Mouse (Mus musculus) brain, embryonic 18.5 days (tissue): Measurements from ENCODE around the gene Slc25a29.

Experiments used
- DNase-seq: peaks from one replicate; pipeline ENCODE4 v3.0.0-alpha.2; 2012; ENCODE audit warnings: low read depth, low spot score

The Slc25a29 gene

GRCm38 (mm10) chr12:108834337-108834736 lies 1.3 kb downstream of the Slc25a29 start:
- DNase-seq, result no peak

DNA sequence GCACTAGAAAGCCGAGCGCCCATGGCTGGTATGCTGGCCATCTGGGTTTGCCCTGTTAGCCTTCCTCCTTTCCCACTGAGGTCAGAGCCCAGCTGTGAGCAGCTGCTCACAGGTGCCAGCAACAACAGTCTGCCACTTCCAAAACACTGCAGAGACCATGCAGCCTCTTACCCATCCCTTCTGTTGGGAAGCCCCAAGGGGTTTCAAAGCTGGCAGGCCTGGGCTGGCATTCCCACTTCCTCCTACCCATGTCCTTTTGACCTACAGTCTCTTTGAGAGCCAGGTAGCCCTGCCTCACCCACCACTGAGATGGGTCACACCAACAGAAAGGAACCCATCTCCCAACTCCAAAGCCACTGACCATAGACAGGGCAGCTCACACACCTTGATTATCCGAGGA lies 2.3 kb downstream of the Slc25a29 start:
- DNase-seq, result no peak

GRCm38 (mm10) chr12:108832851-108833250 lies 2.8 kb downstream of the Slc25a29 start:
- DNase-seq, result no peak

DNA sequence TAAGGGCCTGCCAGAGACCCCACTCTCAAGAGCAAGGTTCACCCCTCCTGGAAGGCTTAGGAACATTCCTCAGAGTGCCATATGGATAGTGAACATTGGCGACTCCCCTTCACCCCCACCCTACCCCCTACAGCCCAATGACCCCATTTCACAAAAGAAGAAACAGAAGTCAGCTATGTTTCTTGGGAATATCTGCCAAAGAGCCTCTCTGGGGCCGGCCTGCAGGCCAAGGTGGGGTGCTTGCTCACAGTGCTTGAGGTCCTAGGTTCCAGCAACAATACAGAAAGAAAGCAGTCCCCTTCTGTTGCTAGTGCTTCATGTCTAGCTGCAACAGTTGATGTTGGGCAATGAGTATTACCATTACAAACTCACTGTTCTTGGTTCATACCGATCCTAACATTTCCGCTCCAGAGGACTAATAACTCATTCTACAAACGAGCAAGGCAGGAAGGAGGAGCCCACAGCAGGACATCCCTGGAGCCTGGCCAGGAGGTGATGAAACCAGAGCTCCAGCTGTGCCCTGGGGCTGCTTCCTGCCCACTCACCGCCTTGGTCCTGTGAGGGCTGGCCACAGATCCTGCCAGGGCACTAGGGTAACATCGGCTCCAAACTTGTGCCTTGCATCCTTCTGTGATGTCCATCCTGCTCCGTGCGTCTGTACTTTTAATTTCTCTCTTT lies 3.6 kb downstream of the Slc25a29 start:
- DNase-seq, result no peak

- no peak for DNase-seq
Measured at GRCm38 (mm10) chr12:108830358-108830757, 5.3 kb downstream of the Slc25a29 start.

DNA sequence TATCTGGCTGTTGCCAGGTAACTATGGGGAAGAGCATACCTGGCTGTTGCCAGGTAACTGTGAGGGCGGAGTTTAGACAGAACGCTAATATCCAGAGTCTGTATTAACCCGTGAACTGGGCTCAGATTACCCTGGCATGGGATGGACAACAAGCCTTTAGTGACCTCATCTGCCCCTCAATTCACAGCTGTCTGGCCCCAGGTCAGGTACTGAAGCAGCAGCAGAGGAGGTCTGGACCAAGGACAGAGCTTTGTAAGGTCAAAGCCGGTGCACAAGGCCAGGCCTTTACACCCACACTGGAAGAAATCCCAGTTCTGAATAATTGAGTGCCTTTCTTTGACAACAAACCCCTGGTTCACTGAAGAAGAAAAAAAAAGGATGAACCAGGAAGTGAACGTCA lies 6.0 kb downstream of the Slc25a29 start:
- no peak for DNase-seq

DNA sequence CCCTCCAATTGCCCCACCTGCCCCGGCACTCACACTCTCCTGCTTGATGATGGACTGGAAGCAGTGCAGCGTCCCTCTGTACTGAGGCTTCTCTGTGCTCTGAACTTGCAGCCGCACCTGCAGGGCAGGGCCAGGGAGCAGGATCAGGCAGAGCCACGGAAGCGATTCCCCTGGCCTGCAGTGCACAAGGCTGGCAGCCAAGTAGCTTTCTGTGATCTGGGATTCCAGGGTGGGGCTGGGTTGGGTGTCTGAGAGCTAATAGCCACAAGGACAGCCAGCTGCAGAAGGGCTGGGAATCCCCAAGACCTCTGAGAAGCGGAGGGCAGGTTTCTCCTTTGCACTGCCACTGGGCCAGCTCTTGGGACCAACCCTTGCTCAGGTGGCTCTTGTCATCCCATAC lies 8.0 kb downstream of the Slc25a29 start:
- no peak for DNase-seq

DNA sequence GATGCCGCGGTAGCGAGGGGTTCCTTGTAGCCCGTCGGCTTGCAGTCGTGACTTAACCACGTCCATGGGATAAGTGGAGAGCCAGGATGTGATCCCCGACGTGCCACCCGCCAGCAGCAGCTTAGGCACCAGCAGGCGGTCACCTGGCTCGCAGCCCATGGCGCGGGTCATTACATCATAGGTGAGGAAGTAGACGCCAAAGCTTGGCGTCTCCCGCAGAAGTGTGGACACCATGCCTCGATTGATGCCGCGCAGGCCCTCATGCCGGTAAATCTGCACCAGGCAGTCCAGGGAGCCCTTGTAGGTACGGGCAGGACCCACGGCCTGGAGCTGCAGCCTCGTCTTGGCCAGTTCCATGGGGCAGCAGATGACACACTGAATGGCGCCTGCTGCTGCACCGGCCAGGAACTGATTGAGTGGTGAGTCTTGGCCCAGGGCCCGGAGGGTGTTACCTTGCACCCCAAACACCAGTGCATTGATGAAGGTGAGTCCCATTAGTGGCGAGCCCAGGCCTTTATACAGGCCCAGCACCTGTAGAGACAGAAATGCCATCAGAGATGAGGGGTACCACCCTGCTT lies 8.6 kb downstream of the Slc25a29 start:
- DNase-seq, result no peak

DNA sequence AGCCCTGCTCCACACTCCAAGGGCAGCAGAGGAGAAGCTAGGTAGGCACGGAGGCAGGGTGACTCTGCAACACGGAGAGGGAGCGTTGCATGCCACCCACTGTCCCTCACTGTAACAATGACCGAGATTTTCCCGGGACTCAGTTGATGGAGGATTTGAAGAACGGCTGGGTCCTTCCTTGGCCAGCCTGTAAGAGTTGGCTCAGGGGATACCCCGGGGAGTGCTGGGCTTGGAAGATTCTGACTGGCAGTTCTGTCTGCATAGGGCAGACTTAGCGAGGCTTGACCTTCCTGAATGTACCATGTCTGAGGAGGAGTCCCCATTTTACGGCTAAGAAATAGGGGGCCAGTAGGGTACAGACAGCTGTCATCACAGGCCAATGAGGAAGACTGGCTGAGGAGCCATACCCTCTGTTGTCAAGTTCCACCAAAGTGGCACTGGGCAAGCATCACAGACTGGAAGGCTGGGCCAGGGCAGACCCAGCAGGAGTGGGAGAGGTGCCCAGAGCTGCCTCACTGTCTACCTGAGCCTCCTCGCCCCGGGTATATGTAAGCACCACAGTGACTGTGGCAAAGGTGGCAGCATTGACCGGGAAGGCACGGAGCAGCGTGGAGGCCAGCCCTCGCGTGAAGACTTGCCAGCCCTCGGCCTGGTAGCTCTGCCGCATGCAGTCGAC lies 9.3 kb downstream of the Slc25a29 start:
- DNase-seq, result no peak

- DNase-seq, result no peak
Measured at GRCm38 (mm10) chr12:108825561-108826224, 10.0 kb downstream of the Slc25a29 start.

DNA sequence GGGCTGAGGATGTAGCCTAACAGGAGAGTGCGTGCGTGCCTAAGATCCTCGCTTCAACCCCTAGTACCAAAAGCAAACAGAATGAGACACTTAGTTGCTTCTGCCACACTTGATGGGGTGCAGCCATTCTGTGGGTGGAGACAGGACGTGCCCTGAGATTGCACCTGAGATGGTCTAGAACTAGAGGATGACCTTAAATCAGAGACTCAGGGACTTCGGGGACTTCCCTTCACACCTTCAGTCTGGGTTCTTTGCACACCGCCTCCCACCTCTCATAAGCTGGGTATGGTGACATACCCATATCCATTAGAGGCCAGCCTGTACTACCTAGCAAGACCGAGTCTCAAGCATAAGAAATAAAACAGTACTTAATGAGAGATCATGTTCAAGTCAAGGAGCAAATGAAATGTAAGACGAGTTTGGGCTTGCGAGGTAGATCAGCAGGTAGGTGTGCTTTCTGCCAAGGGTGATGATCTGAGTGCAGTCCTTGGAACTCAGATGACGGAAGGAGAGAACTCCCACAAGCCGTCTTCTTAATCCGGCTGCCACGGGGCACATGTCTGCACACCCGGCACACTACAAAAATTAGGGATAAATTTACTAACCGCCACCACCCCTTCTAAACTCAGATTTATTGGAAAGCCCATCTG lies 11.3 kb downstream of the Slc25a29 start:
- DNase-seq, result no peak

DNA sequence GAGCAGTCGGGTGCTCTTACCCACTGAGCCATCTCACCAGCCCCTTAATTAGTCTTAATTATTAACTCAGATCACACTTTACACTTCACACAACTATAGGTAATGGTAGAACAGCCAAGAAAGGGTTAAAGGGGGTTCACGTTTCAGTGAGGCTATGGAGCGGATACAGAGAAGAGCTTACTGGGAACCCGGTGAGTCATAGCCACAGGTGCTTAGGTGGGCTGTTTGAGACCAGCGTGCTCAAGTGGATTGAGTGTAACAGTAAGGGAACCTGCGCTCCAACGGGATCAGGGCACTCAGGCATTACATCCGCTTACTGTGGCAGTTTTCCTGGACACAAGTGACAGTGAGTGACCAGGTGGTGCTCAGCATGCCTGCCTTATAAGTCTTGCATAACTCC lies 12.6 kb downstream of the Slc25a29 start:
- no peak for DNase-seq

DNA sequence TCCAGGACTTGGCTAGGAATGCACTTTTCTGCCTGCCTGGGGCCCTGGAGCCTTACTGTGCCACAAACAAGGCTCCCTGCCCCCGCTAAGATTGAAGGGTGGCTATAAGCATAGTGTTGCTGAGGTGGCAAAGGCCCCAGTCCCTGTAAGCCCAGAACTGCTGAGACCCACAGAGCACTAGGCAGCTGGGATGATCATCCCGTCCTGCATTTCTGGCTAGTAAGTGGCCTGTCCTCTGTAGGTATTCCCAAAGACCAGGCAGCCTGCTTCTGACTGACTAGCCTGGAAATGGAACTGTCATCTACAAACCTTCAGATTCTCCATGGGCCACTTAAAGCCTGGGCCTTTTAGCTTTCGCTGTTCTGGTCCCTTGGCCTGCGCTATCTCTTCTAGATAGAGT lies 15.2 kb downstream of the Slc25a29 start:
- DNase-seq, result no peak

DNA sequence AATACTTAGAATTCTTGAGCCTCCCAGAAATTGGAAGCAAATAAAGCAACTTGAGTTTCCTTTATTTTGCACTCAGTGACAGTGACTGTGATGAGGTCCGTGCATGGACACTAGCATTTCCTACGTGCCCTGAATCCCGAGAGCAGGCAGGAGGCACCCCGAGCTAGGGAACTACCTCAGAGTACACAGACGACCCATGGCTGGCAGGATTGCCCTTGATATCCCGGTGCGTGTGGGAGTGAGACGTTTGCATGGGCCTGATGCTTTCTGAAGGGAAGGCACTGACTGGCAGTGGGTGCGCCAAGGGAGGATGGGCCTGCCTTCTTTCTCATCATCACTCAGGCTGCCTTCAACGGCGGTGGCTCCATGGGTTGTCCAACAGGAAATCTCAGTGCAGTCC lies 19.1 kb downstream of the Slc25a29 start:
- DNase-seq, result no peak

DNA sequence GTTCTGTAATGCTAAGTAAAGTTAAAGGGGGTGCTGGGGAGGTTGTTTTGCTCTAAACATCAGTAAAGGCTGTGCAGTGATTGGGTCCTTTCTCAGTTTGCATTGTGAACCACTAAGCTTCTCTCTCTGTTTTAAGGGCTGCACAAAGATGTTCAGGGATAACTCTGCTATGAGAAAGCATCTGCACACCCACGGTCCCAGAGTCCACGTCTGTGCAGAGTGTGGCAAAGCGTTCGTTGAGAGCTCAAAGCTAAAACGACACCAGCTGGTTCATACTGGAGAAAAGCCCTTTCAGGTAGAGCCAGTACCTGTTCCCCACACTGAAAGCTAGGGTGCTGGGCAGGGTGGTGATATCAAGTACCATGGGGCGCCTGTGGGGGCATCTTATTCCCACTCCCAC lies 21.2 kb downstream of the Slc25a29 start:
- no peak for DNase-seq

DNA sequence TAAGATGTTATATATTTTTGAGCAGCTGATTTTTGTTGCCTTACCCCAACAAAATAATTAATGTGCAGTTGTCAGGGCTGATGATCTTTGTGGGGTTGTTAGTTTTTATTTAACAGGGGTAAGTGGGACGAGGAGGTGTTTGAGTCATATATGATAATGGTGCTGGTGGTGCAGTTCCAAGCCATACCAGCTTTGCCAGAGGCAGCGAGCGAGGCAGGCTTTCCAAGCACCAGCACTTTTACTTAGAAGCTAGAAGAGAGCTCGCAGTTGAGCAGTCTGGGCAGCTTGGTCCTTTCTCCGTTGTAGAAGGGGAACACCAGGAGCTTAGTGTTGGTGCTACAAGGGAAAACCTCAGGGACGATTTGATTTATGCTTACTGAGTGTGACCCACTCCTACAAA lies 23.2 kb downstream of the Slc25a29 start:
- no peak for DNase-seq

- no peak for DNase-seq
Measured at GRCm38 (mm10) chr12:108811133-108811532, 24.6 kb downstream of the Slc25a29 start.

- no peak for DNase-seq
Measured at GRCm38 (mm10) chr12:108810309-108810708, 25.4 kb downstream of the Slc25a29 start.

DNA sequence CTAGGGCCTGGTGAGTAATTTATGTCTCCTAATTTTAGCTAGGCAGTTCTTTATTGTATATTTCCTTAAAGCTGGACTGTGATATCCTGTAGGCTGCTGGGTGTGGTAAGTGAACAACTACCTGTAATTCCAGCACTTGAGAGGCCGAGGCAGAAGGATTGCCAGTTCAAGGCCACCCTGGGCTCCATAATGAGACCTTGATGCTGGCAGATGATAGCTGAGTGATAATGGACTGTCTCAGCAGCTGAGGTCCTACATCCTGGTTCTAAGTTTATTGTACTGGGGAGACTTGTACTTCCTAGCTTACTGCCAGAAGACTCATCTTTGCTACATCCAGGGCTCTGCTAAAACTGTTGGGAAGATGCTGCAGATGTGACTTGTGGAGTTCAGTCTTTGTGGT lies 25.9 kb downstream of the Slc25a29 start:
- no peak for DNase-seq

DNA sequence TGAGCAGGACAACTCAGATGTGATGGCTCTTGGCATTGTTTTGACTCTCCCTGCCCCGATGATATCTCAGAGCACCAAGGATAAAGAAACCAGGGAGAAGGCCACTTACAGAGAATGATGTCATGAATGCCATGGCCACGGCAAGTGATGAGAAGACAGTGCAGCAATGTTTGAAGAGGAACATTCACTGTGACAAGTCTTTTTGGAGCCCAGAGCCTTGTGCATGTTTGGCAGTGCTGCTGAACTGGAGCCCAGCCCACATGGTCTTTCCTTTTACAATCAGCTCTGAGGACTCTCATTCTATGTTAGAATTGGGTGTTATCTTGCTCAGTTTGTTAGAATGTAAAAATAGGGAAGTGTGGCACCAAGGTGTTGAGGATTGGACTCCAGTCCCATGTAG lies 27.2 kb downstream of the Slc25a29 start:
- no peak for DNase-seq

DNA sequence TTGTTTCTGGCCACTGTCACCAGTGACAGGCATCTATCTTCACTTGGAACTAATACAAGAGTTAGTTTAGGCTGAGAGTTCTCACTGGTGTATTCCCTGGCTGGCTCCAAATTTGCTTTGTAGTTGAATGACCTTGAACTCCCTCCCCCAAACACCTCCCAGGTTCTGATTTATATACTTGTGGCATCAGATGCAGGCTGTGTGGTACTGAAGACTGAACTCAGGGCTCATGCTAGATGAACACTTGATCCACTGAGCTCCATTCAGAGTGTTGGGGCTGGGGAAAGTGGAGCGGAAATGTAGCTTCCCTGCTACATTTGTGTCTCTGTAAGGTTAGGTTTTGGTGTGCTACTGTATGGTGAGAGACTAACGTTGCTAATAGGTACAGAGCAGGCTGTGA lies 31.3 kb downstream of the Slc25a29 start:
- DNase-seq, result no peak

- DNase-seq, result no peak
Measured at GRCm38 (mm10) chr12:108801613-108802012, 34.1 kb downstream of the Slc25a29 start.
